In genomic region chr5:76075401-76075800, GRCm38 (mm10) we compare ENCODE assay signal across 8 mouse cellular contexts.
DNase-seq lines count a peak whose midpoint lies in the region; ATAC-seq and TF ChIP-seq lines count a peak whose summit lies in the region.

No protein-coding gene starts in this region.

- peak overlapping the region; percentile 22 for H3K4me2 ChIP-seq in forebrain, postnatal 0 days (ENCODE audit: low read depth)
- H3K4me2 ChIP-seq in limb, embryonic 12.5 days = peak overlapping the region; percentile 34
- peak overlapping the region; percentile 38 for H3K4me2 ChIP-seq in neural tube, embryonic 15.5 days

- H3K9ac ChIP-seq in forebrain, postnatal 0 days = 0 out of 2 replicates have a peak overlapping the region, but pooled peaks have one; percentile 4
- H3K9ac ChIP-seq in limb, embryonic 12.5 days (replicated peaks) = no peak overlapping the region
- no peak overlapping the region for H3K9ac ChIP-seq in neural tube, embryonic 15.5 days (replicated peaks)

- no peak for TF ChIP-seq CTCF in forebrain, postnatal 0 days (IDR thresholded peaks at IDR 0.05; ENCODE audit: low read depth)

- H3K27me3 ChIP-seq in heart, embryonic 10.5 days (ENCODE audit: insufficient read depth, poor library complexity, severe bottlenecking) = no peaks in the 10 kb centered on the region
- no peaks in the 10 kb centered on the region for H3K27me3 ChIP-seq in forebrain, postnatal 0 days (ENCODE audit: insufficient read depth, low read length)
- H3K27me3 ChIP-seq in limb, embryonic 12.5 days = no peaks in the 10 kb centered on the region
- no peaks in the 10 kb centered on the region for H3K27me3 ChIP-seq in neural tube, embryonic 15.5 days (replicated peaks)

- 66% methylated on average over 8 of the region's 8 CpGs for WGBS in heart, embryonic 10.5 days
- 17% methylated on average over 8 of the region's 8 CpGs for WGBS in forebrain, postnatal 0 days
- 35% methylated on average over 8 of the region's 8 CpGs for WGBS in limb, embryonic 12.5 days
- 19% methylated on average over 8 of the region's 8 CpGs for WGBS in neural tube, embryonic 15.5 days

- no peak overlapping the region for H3K4me3 ChIP-seq in heart, embryonic 10.5 days
- H3K4me3 ChIP-seq in forebrain, postnatal 0 days (ENCODE audit: low read depth, low read length) = no peak overlapping the region
- H3K4me3 ChIP-seq in limb, embryonic 12.5 days (replicated peaks) = no peak overlapping the region
- H3K4me3 ChIP-seq in neural tube, embryonic 15.5 days (replicated peaks) = no peak overlapping the region

- no peak for DNase-seq in heart, embryonic 10.5 days (ENCODE audit: low spot score)
- DNase-seq in heart, adult 9 months (ENCODE audit: low spot score in 2 of 2) = no peak
- DNase-seq in forebrain, postnatal 0 days = peak; percentile 20
- DNase-seq in right cerebral cortex, postnatal 25 days = no peak
- DNase-seq in left cerebral cortex, adult 18-20 months (ENCODE audit: low spot score in 2 of 2) = no peak
- DNase-seq in heart, adult 18-20 months = no peak

- 0 out of 2 replicates have a peak overlapping the region, but pooled peaks have one; percentile 52 for H3K27ac ChIP-seq in heart, embryonic 10.5 days
- no peak overlapping the region for H3K27ac ChIP-seq in forebrain, postnatal 0 days (ENCODE audit: low read depth, low read length)
- no peak overlapping the region for H3K27ac ChIP-seq in limb, embryonic 12.5 days
- no peak overlapping the region for H3K27ac ChIP-seq in neural tube, embryonic 15.5 days (replicated peaks)

- H3K4me1 ChIP-seq in heart, embryonic 10.5 days = 0 out of 2 replicates have a peak, but pooled peaks cover 13% of the 10 kb centered on the region
- no peaks in the 10 kb centered on the region for H3K4me1 ChIP-seq in forebrain, postnatal 0 days (ENCODE audit: insufficient read depth)
- peaks cover 4% of the 10 kb centered on the region; the same call in 1 of the 2 replicates for H3K4me1 ChIP-seq in limb, embryonic 12.5 days (replicated peaks)
- peaks cover 6% of the 10 kb centered on the region; the same call in 1 of the 2 replicates for H3K4me1 ChIP-seq in neural tube, embryonic 15.5 days

- no peaks in the 10 kb centered on the region for H3K36me3 ChIP-seq in heart, embryonic 10.5 days
- H3K36me3 ChIP-seq in forebrain, postnatal 0 days (ENCODE audit: insufficient read depth) = no peaks in the 10 kb centered on the region
- H3K36me3 ChIP-seq in limb, embryonic 12.5 days = no peaks in the 10 kb centered on the region
- no peaks in the 10 kb centered on the region for H3K36me3 ChIP-seq in neural tube, embryonic 15.5 days

- no peaks in the 10 kb centered on the region for H3K9me3 ChIP-seq in heart, embryonic 10.5 days
- no peaks in the 10 kb centered on the region for H3K9me3 ChIP-seq in forebrain, postnatal 0 days (ENCODE audit: low read length)
- no peaks in the 10 kb centered on the region for H3K9me3 ChIP-seq in limb, embryonic 12.5 days
- no peaks in the 10 kb centered on the region for H3K9me3 ChIP-seq in neural tube, embryonic 15.5 days (replicated peaks)

- no peak for ATAC-seq in forebrain, postnatal 0 days
- no peak for ATAC-seq in limb, embryonic 12.5 days (ENCODE audit: insufficient number of reproducible peaks, insufficient read depth, low FRiP score, low TSS enrichment, low read depth)
- no peak for ATAC-seq in neural tube, embryonic 15.5 days (ENCODE audit: low FRiP score)
